9 mouse cellular contexts compared by ENCODE assay signal in genomic region chr14:68197470-68197800, GRCm38 (mm10).
DNase-seq lines count a peak whose midpoint lies in the region; ATAC-seq and TF ChIP-seq lines count a peak whose summit lies in the region.
"Had no signal": no experiment of that assay in that cellular context is flagged by ENCODE, and none has a peak within 500 bp of the region (broad histone marks: within the 10 kb centered on the region; RNA-seq: fewer than 3 reads in every experiment).

No protein-coding gene starts in this region.

- no peaks in the 10 kb centered on the region for H3K9me3 ChIP-seq in kidney, postnatal 0 days (replicated peaks; ENCODE audit: low read length)
- H3K9me3 ChIP-seq in embryonic facial prominence, embryonic 11.5 days (replicated peaks; ENCODE audit: control insufficient read depth, low read length): no peaks in the 10 kb centered on the region
- no peaks in the 10 kb centered on the region for H3K9me3 ChIP-seq in hindbrain, embryonic 14.5 days (ENCODE audit: control insufficient read depth, low read length)
- H3K9me3 ChIP-seq in neural tube, embryonic 12.5 days: no peaks in the 10 kb centered on the region
- H3K9me3 ChIP-seq in lung, postnatal 0 days (ENCODE audit: low read length): no peaks in the 10 kb centered on the region

- no peaks in the 10 kb centered on the region for H3K36me3 ChIP-seq in kidney, postnatal 0 days (ENCODE audit: insufficient read depth, low read length)
- H3K36me3 ChIP-seq in kidney, adult 2 months (ENCODE audit: control insufficient read depth, insufficient read depth, low read length): no peaks in the 10 kb centered on the region
- no peaks in the 10 kb centered on the region for H3K36me3 ChIP-seq in embryonic facial prominence, embryonic 11.5 days (replicated peaks; ENCODE audit: control insufficient read depth, insufficient read depth, low read depth, low read length)
- no peaks in the 10 kb centered on the region for H3K36me3 ChIP-seq in hindbrain, embryonic 14.5 days (replicated peaks; ENCODE audit: control insufficient read depth, insufficient read depth)
- no peaks in the 10 kb centered on the region for H3K36me3 ChIP-seq in neural tube, embryonic 12.5 days
- H3K36me3 ChIP-seq in lung, postnatal 0 days (ENCODE audit: insufficient read depth, low read length): no peaks in the 10 kb centered on the region

- ATAC-seq in kidney, postnatal 0 days (replicated peaks; ENCODE audit: low FRiP score, low read depth): no peak
- peak; percentile 77; the same call in 1 of the 2 replicates for ATAC-seq in embryonic facial prominence, embryonic 11.5 days (replicated peaks; ENCODE audit: insufficient number of reproducible peaks, low FRiP score, low TSS enrichment, low read depth)
- ATAC-seq in hindbrain, embryonic 14.5 days (ENCODE audit: low FRiP score): peak; percentile 77; the same call in 1 of the 2 replicates
- peak; percentile 84 for ATAC-seq in neural tube, embryonic 12.5 days (ENCODE audit: low FRiP score, low read depth)
- ATAC-seq in lung, postnatal 0 days: no peak

- no peak for TF ChIP-seq POLR2A in kidney, adult 2 months (IDR thresholded peaks at IDR 0.05; ENCODE audit: low read depth, low read length)

- no peaks in the 10 kb centered on the region for H3K27me3 ChIP-seq in kidney, postnatal 0 days (ENCODE audit: insufficient read depth, low read length)
- H3K27me3 ChIP-seq in kidney, adult 2 months (replicated peaks; ENCODE audit: control insufficient read depth, insufficient read depth, low read length): no peaks in the 10 kb centered on the region
- no peaks in the 10 kb centered on the region for H3K27me3 ChIP-seq in embryonic facial prominence, embryonic 11.5 days (ENCODE audit: control insufficient read depth, insufficient read depth, low read length)
- no peaks in the 10 kb centered on the region for H3K27me3 ChIP-seq in hindbrain, embryonic 14.5 days (ENCODE audit: control insufficient read depth, insufficient read depth, low read length)
- no peaks in the 10 kb centered on the region for H3K27me3 ChIP-seq in neural tube, embryonic 12.5 days (replicated peaks)
- no peaks in the 10 kb centered on the region for H3K27me3 ChIP-seq in lung, postnatal 0 days (replicated peaks; ENCODE audit: insufficient read depth, low read length)

- no peak overlapping the region for H3K4me3 ChIP-seq in kidney, postnatal 0 days (replicated peaks; ENCODE audit: low read depth, low read length)
- H3K4me3 ChIP-seq in kidney, adult 2 months (ENCODE audit: insufficient read depth, low read depth, low read length): no peak overlapping the region
- H3K4me3 ChIP-seq in embryonic facial prominence, embryonic 11.5 days (ENCODE audit: low read depth, low read length): no peak overlapping the region
- no peak overlapping the region for H3K4me3 ChIP-seq in hindbrain, embryonic 14.5 days (replicated peaks; ENCODE audit: low read length)
- no peak overlapping the region for H3K4me3 ChIP-seq in neural tube, embryonic 12.5 days
- no peak overlapping the region for H3K4me3 ChIP-seq in lung, postnatal 0 days (ENCODE audit: low read depth, low read length)
- H3K4me3 ChIP-seq: left cerebral cortex, adult 2 months had no signal

- 9% methylated on average over 13 of the region's 13 CpGs for WGBS in kidney, postnatal 0 days
- WGBS in kidney, adult 2 months: 36% methylated on average over 13 of the region's 13 CpGs
- WGBS in embryonic facial prominence, embryonic 11.5 days: 18% methylated on average over 13 of the region's 13 CpGs
- 15% methylated on average over 13 of the region's 13 CpGs for WGBS in hindbrain, embryonic 14.5 days
- WGBS in neural tube, embryonic 12.5 days: 8% methylated on average over 11 of the region's 13 CpGs
- 10% methylated on average over 8 of the region's 13 CpGs for WGBS in lung, postnatal 0 days

- no peak overlapping the region for H3K9ac ChIP-seq in kidney, postnatal 0 days (ENCODE audit: low read depth, low read length)
- H3K9ac ChIP-seq in embryonic facial prominence, embryonic 11.5 days (replicated peaks; ENCODE audit: low read length): no peak overlapping the region
- H3K9ac ChIP-seq in hindbrain, embryonic 14.5 days: no peak overlapping the region
- H3K9ac ChIP-seq in neural tube, embryonic 12.5 days: no peak overlapping the region
- no peak overlapping the region for H3K9ac ChIP-seq in lung, postnatal 0 days (replicated peaks; ENCODE audit: low read depth)

- TF ChIP-seq CTCF in kidney, postnatal 0 days (IDR thresholded peaks at IDR 0.05; ENCODE audit: low read depth): no peak
- no peak for TF ChIP-seq CTCF in kidney, adult 2 months (conservative IDR thresholded peaks at IDR 0.05; ENCODE audit: insufficient read depth, insufficient read length, low read depth, low read length)
- TF ChIP-seq CTCF in lung, postnatal 0 days (IDR thresholded peaks at IDR 0.05): no peak

- H3K4me1 ChIP-seq in kidney, postnatal 0 days (replicated peaks; ENCODE audit: insufficient read depth, low read length): no peaks in the 10 kb centered on the region
- H3K4me1 ChIP-seq in kidney, adult 2 months (ENCODE audit: control insufficient read depth, insufficient read depth, low read length): no peaks in the 10 kb centered on the region
- no peaks in the 10 kb centered on the region for H3K4me1 ChIP-seq in embryonic facial prominence, embryonic 11.5 days (ENCODE audit: control insufficient read depth, insufficient read depth, low read length)
- peaks cover 32% of the 10 kb centered on the region for H3K4me1 ChIP-seq in hindbrain, embryonic 14.5 days (replicated peaks; ENCODE audit: control insufficient read depth, insufficient read depth, low read length)
- H3K4me1 ChIP-seq in neural tube, embryonic 12.5 days: peaks cover 16% of the 10 kb centered on the region
- H3K4me1 ChIP-seq in lung, postnatal 0 days (ENCODE audit: insufficient read depth, low read depth, low read length): no peaks in the 10 kb centered on the region

- DNase-seq in kidney, postnatal 0 days (ENCODE audit: low spot score): peak; percentile 38
- no peak for DNase-seq in kidney, adult 2 months
- DNase-seq in embryonic facial prominence, embryonic 11.5 days (ENCODE audit: low spot score): peak; percentile 61
- DNase-seq in hindbrain, embryonic 14.5 days (ENCODE audit: low spot score): peak; percentile 50
- no peak for DNase-seq in left cerebral cortex, postnatal 36 days (ENCODE audit: low spot score in 2 of 2)
- DNase-seq in adipocyte (ENCODE audit: low spot score): no peak
- DNase-seq in lung, postnatal 0 days (ENCODE audit: low spot score): no peak

- no peak overlapping the region for H3K4me2 ChIP-seq in kidney, postnatal 0 days (ENCODE audit: low read length)
- no peak overlapping the region; the same call in 1 of the 2 replicates for H3K4me2 ChIP-seq in embryonic facial prominence, embryonic 11.5 days (ENCODE audit: low read depth, low read length)
- peak overlapping the region; percentile 29 for H3K4me2 ChIP-seq in hindbrain, embryonic 14.5 days (replicated peaks)
- peak overlapping the region; percentile 31 for H3K4me2 ChIP-seq in neural tube, embryonic 12.5 days (replicated peaks)
- no peak overlapping the region for H3K4me2 ChIP-seq in lung, postnatal 0 days (replicated peaks; ENCODE audit: low read depth, low read length)

- H3K27ac ChIP-seq in kidney, postnatal 0 days: no peak overlapping the region
- no peak overlapping the region for H3K27ac ChIP-seq in kidney, adult 2 months (ENCODE audit: insufficient read depth, low read depth, low read length)
- no peak overlapping the region for H3K27ac ChIP-seq in embryonic facial prominence, embryonic 11.5 days (replicated peaks; ENCODE audit: low read depth, low read length)
- peak overlapping the region; percentile 63 for H3K27ac ChIP-seq in hindbrain, embryonic 14.5 days
- peak overlapping the region; percentile 42; the same call in 1 of the 2 replicates for H3K27ac ChIP-seq in neural tube, embryonic 12.5 days
- no peak overlapping the region for H3K27ac ChIP-seq in lung, postnatal 0 days (ENCODE audit: low read length)
- H3K27ac ChIP-seq: left cerebral cortex, adult 2 months had no signal

- no peak for TF ChIP-seq EP300 in lung, postnatal 0 days (IDR thresholded peaks at IDR 0.05)

- intact Hi-C loops in left cerebral cortex, postnatal 36 days (cut with DNase I): no loop called here

Comparison
In these comparisons a context has a peak if more than half of its experiments do, and no peak if none do; other contexts are left out.
1. DNase-seq: peak in kidney, postnatal 0 days (single experiment), embryonic facial prominence, embryonic 11.5 days (single experiment) and hindbrain, embryonic 14.5 days (single experiment); none in kidney, adult 2 months (single experiment), left cerebral cortex, postnatal 36 days (0 of 2), adipocyte (single experiment) and lung, postnatal 0 days (single experiment).
2. ATAC-seq: peak in embryonic facial prominence, embryonic 11.5 days (single experiment), hindbrain, embryonic 14.5 days (single experiment) and neural tube, embryonic 12.5 days (single experiment); none in kidney, postnatal 0 days (single experiment) and lung, postnatal 0 days (single experiment).
3. H3K27ac ChIP-seq: peak in hindbrain, embryonic 14.5 days (single experiment) and neural tube, embryonic 12.5 days (single experiment); none in kidney, postnatal 0 days (single experiment), kidney, adult 2 months (single experiment), embryonic facial prominence, embryonic 11.5 days (single experiment) and lung, postnatal 0 days (single experiment).
4. H3K4me2 ChIP-seq: peak in hindbrain, embryonic 14.5 days (single experiment) and neural tube, embryonic 12.5 days (single experiment); none in kidney, postnatal 0 days (single experiment), embryonic facial prominence, embryonic 11.5 days (single experiment) and lung, postnatal 0 days (single experiment).